Mouse (Mus musculus): ENCODE data around the gene Sorcs3. TPM values are rescaled to one million over a fixed set of nuclear protein-coding genes. Genes with fewer than 3 reads are reported as not detected.

The Sorcs3 gene
- polyA plus RNA-seq, 1 experiment from 2014 or later: 18.3 TPM

DNA sequence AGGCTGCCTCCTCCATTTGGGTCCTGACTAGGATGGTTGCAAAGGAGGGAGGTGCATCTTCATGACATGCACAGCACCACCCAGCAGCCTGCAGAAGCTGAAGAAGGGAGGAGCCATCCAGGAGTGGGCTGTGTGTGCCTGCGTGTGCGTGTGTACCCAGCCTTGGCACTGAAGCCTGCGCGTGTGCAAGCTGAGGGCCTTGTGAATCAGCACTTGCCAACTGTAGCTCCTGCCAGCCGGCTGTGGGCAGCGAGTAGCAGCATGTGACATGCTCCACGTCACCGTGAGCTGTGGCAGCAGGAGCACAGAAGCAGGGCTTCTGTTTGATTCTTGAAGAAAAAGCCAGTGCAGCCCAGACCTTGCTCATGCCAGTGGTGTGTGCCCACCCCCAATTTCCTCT, 54.8 kb downstream of the Sorcs3 start:
- H3K9ac ChIP-seq (ENCODE audit: low read depth, low read length): no peak overlapping the region
- no peak overlapping the region for H3K4me2 ChIP-seq (ENCODE audit: low read length)
- H3K4me3 ChIP-seq (ENCODE audit: low read depth, low read length): no peak overlapping the region
- H3K4me1 ChIP-seq (ENCODE audit: control insufficient read depth, insufficient read depth, low read length): peaks cover 4% of the 10 kb centered on the region
- H3K36me3 ChIP-seq (ENCODE audit: control insufficient read depth, insufficient read depth, low read length): no peaks in the 10 kb centered on the region
- ATAC-seq: no peak
- H3K27me3 ChIP-seq (ENCODE audit: control insufficient read depth, insufficient read depth, low read depth, low read length): no peaks in the 10 kb centered on the region
- no peaks in the 10 kb centered on the region for H3K9me3 ChIP-seq (replicated peaks; ENCODE audit: control insufficient read depth, low read length, poor library complexity, severe bottlenecking)
- no peak overlapping the region for H3K27ac ChIP-seq (ENCODE audit: low read length)
- WGBS: 86% methylated on average over 8 of the region's 8 CpGs

DNA sequence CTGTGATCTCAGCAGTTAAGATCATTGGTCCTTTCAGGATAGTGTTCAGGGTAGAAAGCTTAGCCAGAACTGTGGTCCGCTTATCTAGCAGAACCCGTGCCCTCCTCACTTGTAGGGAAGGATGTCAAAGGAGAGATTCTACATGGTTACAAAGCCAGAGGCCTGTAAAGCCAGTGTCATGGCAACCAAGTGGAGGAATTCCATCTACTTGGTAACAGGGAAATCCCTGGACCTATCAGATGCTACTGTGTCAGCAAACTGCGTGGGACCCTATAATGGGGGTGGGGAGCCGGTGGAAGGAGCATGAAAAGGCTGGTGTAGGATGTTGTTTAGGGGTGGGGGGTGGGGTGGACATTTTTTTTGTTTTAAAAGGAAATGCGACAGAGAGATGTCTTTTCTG, 57.9 kb downstream of the Sorcs3 start:
- H3K9ac ChIP-seq (ENCODE audit: low read depth, low read length): no peak overlapping the region
- WGBS: 20% methylated on average over 5 of the region's 5 CpGs
- ATAC-seq: no peak

DNA sequence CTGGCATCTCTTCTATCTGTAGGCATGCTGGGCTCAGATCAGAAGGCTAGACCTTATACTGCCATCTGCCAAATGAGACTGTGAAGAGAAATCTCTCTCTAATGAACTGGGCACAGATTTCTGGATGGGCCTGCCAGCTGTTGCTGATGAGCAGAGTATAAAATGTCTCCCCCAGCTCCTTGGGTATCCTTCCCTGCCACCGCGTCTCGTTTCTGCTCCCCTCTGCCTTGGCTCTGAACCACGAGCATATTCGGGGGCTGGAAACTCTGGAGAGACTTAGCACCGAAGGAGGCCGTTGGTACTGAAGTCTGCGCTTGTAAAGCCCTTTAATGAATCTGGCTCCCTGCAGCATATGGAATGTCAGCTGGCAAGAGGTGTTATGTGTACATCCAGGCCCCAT, 74.4 kb downstream of the Sorcs3 start:
- Histone ChIP-seq H3K4me3 (ENCODE audit: low read depth, low read length) (no peak overlapping the region), H3K27ac (ENCODE audit: low read length) (no peak overlapping the region), H3K9ac (ENCODE audit: low read depth, low read length) (no peak overlapping the region), H3K4me2 (ENCODE audit: low read length) (no peak overlapping the region), H3K36me3 (ENCODE audit: control insufficient read depth, insufficient read depth, low read length) (no peaks in the 10 kb centered on the region), H3K27me3 (ENCODE audit: control insufficient read depth, insufficient read depth, low read depth, low read length) (no peaks in the 10 kb centered on the region), H3K4me1 (ENCODE audit: control insufficient read depth, insufficient read depth, low read length) (no peaks in the 10 kb centered on the region), H3K9me3 (replicated peaks; ENCODE audit: control insufficient read depth, low read length, poor library complexity, severe bottlenecking) (no peaks in the 10 kb centered on the region)
- 61% methylated on average over 8 of the region's 8 CpGs for WGBS
- ATAC-seq: no peak

More for the DNA sequence above, 57.9 kb downstream of the Sorcs3 start:
- Histone ChIP-seq H3K36me3 (ENCODE audit: control insufficient read depth, insufficient read depth, low read length) (no peaks in the 10 kb centered on the region), H3K4me2 (ENCODE audit: low read length) (no peak overlapping the region), H3K4me1 (ENCODE audit: control insufficient read depth, insufficient read depth, low read length) (peaks cover 4% of the 10 kb centered on the region), H3K27ac (ENCODE audit: low read length) (no peak overlapping the region), H3K9me3 (replicated peaks; ENCODE audit: control insufficient read depth, low read length, poor library complexity, severe bottlenecking) (no peaks in the 10 kb centered on the region), H3K27me3 (ENCODE audit: control insufficient read depth, insufficient read depth, low read depth, low read length) (no peaks in the 10 kb centered on the region), H3K4me3 (ENCODE audit: low read depth, low read length) (no peak overlapping the region)

DNA sequence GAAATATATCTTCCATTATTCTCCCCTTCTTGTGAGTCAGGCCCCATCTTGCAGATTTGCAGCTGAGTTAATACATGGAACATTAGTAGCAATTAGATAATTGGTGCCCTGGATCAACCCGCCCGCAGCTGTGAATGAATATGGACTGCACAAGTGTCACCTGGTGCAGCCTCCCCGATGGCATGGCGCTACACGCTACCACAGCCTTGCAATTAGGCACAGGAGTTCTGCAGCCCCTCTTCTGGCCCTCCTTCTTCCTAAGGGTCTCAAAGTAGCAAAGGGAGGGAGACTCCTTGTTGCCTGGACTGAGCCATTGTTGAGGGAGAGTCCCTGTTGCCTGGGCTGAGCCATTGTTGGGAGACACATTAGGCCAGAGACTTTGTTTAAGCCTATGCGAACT, 76.4 kb downstream of the Sorcs3 start:
- Histone ChIP-seq H3K4me1 (ENCODE audit: control insufficient read depth, insufficient read depth, low read length) (no peaks in the 10 kb centered on the region), H3K9ac (ENCODE audit: low read depth, low read length) (no peak overlapping the region), H3K27ac (ENCODE audit: low read length) (no peak overlapping the region), H3K36me3 (ENCODE audit: control insufficient read depth, insufficient read depth, low read length) (no peaks in the 10 kb centered on the region), H3K4me2 (ENCODE audit: low read length) (no peak overlapping the region), H3K4me3 (ENCODE audit: low read depth, low read length) (no peak overlapping the region), H3K9me3 (replicated peaks; ENCODE audit: control insufficient read depth, low read length, poor library complexity, severe bottlenecking) (no peaks in the 10 kb centered on the region), H3K27me3 (ENCODE audit: control insufficient read depth, insufficient read depth, low read depth, low read length) (no peaks in the 10 kb centered on the region)
- no peak for ATAC-seq
- 38% methylated on average over 6 of the region's 6 CpGs for WGBS

DNA sequence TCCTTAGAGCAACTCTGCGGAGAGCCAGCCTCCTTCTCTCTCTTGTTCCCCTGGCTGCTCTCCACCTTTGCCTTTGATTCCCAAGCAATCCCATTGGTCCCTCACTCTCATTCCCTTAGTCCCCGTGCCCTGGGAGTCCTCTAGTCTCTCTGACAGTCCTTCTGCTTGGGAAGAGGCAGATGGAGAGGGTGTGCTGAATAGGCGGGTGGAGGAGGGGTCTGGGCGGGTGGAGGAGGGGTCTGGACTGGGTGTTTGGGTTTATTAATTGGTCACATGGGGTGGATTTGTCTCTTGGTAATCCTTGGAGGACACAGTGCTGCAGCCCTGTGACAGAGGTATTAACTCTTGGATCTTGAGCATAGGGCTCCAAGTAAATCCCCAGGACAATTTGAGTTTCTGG, 77.4 kb downstream of the Sorcs3 start:
- H3K27ac ChIP-seq (ENCODE audit: low read length): no peak overlapping the region
- 25% methylated on average over 4 of the region's 4 CpGs for WGBS

DNA sequence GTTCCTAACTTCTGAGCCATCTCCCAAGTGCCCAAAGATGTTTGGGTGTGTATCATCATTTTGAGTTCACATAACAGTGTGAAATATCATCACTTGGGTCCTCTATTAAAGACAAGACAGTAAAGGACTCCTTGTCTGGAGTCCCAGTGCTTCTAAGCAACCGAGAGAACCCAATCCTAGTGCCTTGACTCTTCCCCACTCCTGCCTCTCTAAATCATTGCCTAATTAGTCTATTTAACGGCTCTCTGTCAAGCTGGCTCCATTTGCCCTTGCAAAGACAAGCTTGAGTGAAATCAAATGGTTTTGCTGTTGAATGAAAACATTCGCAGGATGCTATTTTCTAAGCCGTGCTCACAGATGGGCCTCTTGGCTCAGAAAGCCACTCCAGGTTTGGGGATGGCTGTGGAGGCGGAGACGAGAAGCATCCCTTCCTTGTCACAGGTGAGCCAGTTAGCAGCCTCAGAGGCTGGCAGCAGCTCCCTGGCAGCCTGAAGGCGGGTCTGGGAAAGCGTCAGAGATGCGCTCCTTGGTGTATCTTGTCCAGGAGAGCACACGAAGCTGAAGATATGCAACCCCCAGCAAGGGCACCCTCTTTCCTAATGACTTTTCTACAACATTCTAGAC, 79.9 kb downstream of the Sorcs3 start:
- H3K4me1 ChIP-seq (ENCODE audit: control insufficient read depth, insufficient read depth, low read length): no peaks in the 10 kb centered on the region
- H3K9me3 ChIP-seq (replicated peaks; ENCODE audit: control insufficient read depth, low read length, poor library complexity, severe bottlenecking): no peaks in the 10 kb centered on the region
- no peaks in the 10 kb centered on the region for H3K27me3 ChIP-seq (ENCODE audit: control insufficient read depth, insufficient read depth, low read depth, low read length)
- no peak overlapping the region for H3K4me2 ChIP-seq (ENCODE audit: low read length)
- H3K36me3 ChIP-seq (ENCODE audit: control insufficient read depth, insufficient read depth, low read length): no peaks in the 10 kb centered on the region
- no peak overlapping the region for H3K9ac ChIP-seq (ENCODE audit: low read depth, low read length)
- no peak overlapping the region for H3K4me3 ChIP-seq (ENCODE audit: low read depth, low read length)
- no peak overlapping the region for H3K27ac ChIP-seq (ENCODE audit: low read length)
- no peak for ATAC-seq
- 82% methylated on average over 10 of the region's 10 CpGs for WGBS

More for the DNA sequence above, 77.4 kb downstream of the Sorcs3 start:
- Histone ChIP-seq H3K36me3 (ENCODE audit: control insufficient read depth, insufficient read depth, low read length) (no peaks in the 10 kb centered on the region), H3K9me3 (replicated peaks; ENCODE audit: control insufficient read depth, low read length, poor library complexity, severe bottlenecking) (no peaks in the 10 kb centered on the region), H3K4me2 (ENCODE audit: low read length) (no peak overlapping the region), H3K27me3 (ENCODE audit: control insufficient read depth, insufficient read depth, low read depth, low read length) (no peaks in the 10 kb centered on the region), H3K9ac (ENCODE audit: low read depth, low read length) (no peak overlapping the region), H3K4me1 (ENCODE audit: control insufficient read depth, insufficient read depth, low read length) (no peaks in the 10 kb centered on the region), H3K4me3 (ENCODE audit: low read depth, low read length) (no peak overlapping the region)
- ATAC-seq: 0 out of 2 replicates have a peak, but pooled peaks have one; percentile 36

DNA sequence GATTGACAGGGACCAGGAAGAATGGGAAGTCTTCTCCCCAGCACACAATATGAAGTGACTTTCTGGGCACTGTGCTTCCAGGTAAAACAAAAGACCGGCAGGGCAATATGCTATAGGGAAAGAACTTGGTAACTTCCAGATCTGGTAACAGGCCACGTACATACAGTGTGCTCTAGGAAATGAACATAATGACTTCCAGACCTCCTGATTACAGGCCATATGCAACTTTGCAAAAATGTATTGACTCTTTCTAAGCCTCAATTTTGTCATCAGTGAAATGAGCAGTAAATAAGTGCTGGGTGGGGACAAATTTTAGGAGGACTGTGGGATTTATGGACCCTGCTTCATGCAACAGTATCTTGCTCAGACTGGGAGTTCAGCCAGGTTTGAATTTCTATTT, 88.4 kb downstream of the Sorcs3 start:
- H3K9ac ChIP-seq (ENCODE audit: low read depth, low read length): no peak overlapping the region
- no peaks in the 10 kb centered on the region for H3K36me3 ChIP-seq (ENCODE audit: control insufficient read depth, insufficient read depth, low read length)
- H3K4me1 ChIP-seq (ENCODE audit: control insufficient read depth, insufficient read depth, low read length): no peaks in the 10 kb centered on the region
- H3K4me3 ChIP-seq (ENCODE audit: low read depth, low read length): no peak overlapping the region
- no peak overlapping the region for H3K4me2 ChIP-seq (ENCODE audit: low read length)
- H3K27me3 ChIP-seq (ENCODE audit: control insufficient read depth, insufficient read depth, low read depth, low read length): no peaks in the 10 kb centered on the region
- H3K9me3 ChIP-seq (replicated peaks; ENCODE audit: control insufficient read depth, low read length, poor library complexity, severe bottlenecking): no peaks in the 10 kb centered on the region
- WGBS: 98% methylated on average over 2 of the region's 2 CpGs
- no peak overlapping the region for H3K27ac ChIP-seq (ENCODE audit: low read length)
- ATAC-seq: no peak

DNA sequence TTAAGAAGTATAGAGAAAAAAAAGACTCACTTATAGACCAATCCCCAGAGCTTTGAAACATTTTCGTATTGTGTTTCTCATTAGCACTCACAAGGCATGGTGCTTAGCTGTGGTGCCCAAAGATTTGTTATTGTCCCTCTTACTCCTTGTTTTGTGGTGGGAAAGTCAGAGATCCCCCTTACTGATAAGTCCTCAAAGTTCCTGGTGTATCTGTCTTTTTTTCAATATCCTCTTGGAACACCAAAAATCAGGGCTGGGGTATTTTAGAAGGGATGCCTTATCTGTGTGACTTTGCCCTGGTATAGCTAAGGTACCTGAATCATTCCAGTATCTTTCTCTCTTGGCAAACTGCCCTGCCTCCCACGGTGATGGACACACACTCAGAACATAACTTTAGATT, 92.6 kb downstream of the Sorcs3 start:
- Histone ChIP-seq H3K4me1 (ENCODE audit: control insufficient read depth, insufficient read depth, low read length) (peaks cover 14% of the 10 kb centered on the region), H3K4me2 (ENCODE audit: low read length) (no peak overlapping the region), H3K36me3 (ENCODE audit: control insufficient read depth, insufficient read depth, low read length) (no peaks in the 10 kb centered on the region), H3K9ac (ENCODE audit: low read depth, low read length) (no peak overlapping the region), H3K4me3 (ENCODE audit: low read depth, low read length) (no peak overlapping the region), H3K9me3 (replicated peaks; ENCODE audit: control insufficient read depth, low read length, poor library complexity, severe bottlenecking) (no peaks in the 10 kb centered on the region), H3K27me3 (ENCODE audit: control insufficient read depth, insufficient read depth, low read depth, low read length) (no peaks in the 10 kb centered on the region), H3K27ac (ENCODE audit: low read length) (no peak overlapping the region)
- no peak for ATAC-seq
- 81% methylated on average over 2 of the region's 2 CpGs for WGBS

DNA sequence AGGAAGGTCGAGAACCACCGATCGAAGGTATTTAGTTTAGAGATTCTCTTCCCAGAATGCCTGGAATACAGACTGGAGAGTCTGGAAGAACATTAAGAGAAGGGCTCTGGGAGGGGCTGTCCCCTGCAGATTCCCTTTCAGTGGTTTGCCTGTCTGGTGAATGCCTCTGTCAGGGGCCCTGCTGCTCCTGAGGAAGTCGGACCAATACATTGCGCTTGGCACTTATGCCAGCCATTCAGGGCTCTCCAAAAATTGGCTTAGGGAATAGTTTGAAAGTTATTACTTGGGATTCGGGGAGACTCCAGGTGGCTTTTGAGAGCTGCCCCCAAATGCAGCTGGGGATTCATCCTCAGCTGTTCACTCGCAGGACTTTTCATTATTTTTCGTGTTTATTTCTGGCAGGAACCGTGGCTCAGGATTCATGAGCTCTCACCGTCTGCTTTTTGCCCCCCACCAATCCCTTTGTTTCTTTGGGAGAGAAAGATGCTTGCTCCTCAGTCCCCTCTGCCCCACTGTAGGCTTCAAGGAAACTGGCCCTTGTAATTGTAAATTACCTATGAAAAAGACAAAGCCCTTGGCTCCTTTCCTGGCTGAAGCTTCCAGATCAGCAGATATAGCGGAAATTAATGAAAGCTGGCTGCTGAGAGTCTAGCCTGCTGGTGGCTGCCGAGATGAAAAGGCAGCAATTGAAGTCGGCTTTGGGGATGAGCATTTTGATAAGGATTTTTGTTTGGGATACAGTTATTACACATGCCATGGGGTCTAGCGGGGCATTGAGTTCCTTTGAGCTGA, 94.8 kb downstream of the Sorcs3 start:
- H3K4me3 ChIP-seq (ENCODE audit: low read depth, low read length): no peak overlapping the region
- no peaks in the 10 kb centered on the region for H3K36me3 ChIP-seq (ENCODE audit: control insufficient read depth, insufficient read depth, low read length)
- 9% methylated on average over 14 of the region's 14 CpGs for WGBS
- H3K9ac ChIP-seq (ENCODE audit: low read depth, low read length): peak overlapping the region; percentile 4; the same call in 1 of the 2 replicates
- no peaks in the 10 kb centered on the region for H3K9me3 ChIP-seq (replicated peaks; ENCODE audit: control insufficient read depth, low read length, poor library complexity, severe bottlenecking)
- peaks cover 14% of the 10 kb centered on the region for H3K4me1 ChIP-seq (ENCODE audit: control insufficient read depth, insufficient read depth, low read length)
- peak overlapping the region; percentile 56 for H3K27ac ChIP-seq (ENCODE audit: low read length)
- H3K4me2 ChIP-seq (ENCODE audit: low read length): peak overlapping the region; percentile 27; the same call in 1 of the 2 replicates
- ATAC-seq: peak; percentile 42; the same call in 1 of the 2 replicates
- no peaks in the 10 kb centered on the region for H3K27me3 ChIP-seq (ENCODE audit: control insufficient read depth, insufficient read depth, low read depth, low read length)

Measured in midbrain, embryonic 16.5 days (tissue).